Mouse (Mus musculus) neural tube, embryonic 13.5 days (tissue): ENCODE data around the gene Grin3a. TPM values are rescaled to one million over a fixed set of nuclear protein-coding genes. Genes with fewer than 3 reads are reported as not detected.
"Not testable (repeated sequence)": the region's sequence is repeated elsewhere in the genome, so short reads cannot be mapped to it uniquely, and the experiment has no call there.

ENCODE experiments used
- ATAC-seq: fragments of 200-750 bp; cut with Nextera tagmentation; 2 replicates; pipeline ENCODE4 v1.8.0; 2017; ENCODE audit warnings: low read depth, mild to moderate bottlenecking, moderate TSS enrichment, moderate library complexity
- H3K27ac ChIP-seq: fragments of 300-500 bp; sonication (generic); replicated peaks from 2 replicates; pipeline ENCODE4 v1.5.1; 2015; ENCODE audit warnings: moderate library complexity, mild to moderate bottlenecking, inconsistent platforms
- H3K27me3 ChIP-seq: fragments of 300-500 bp; sonication (generic); 2 replicates; pipeline ENCODE4 v1.6.1; 2015; ENCODE audit warnings: mild to moderate bottlenecking, inconsistent platforms
- H3K36me3 ChIP-seq: fragments of 300-500 bp; sonication (generic); 2 replicates; pipeline ENCODE4 v1.6.1; 2015; ENCODE audit warnings: mild to moderate bottlenecking, inconsistent platforms
- H3K4me1 ChIP-seq: fragments of 300-500 bp; sonication (generic); replicated peaks from 2 replicates; pipeline ENCODE4 v1.6.1; 2015; ENCODE audit warnings: inconsistent platforms
- H3K4me2 ChIP-seq: fragments of 300-500 bp; sonication (generic); 2 replicates; pipeline ENCODE4 v1.6.1; 2015; ENCODE audit warnings: inconsistent platforms, mild to moderate bottlenecking, moderate library complexity
- H3K4me3 ChIP-seq: fragments of 300-500 bp; sonication (generic); 2 replicates; pipeline ENCODE4 v1.5.1; 2015; ENCODE audit warnings: mild to moderate bottlenecking, inconsistent platforms
- H3K9ac ChIP-seq: fragments of 300-500 bp; sonication (generic); 2 replicates; pipeline ENCODE4 v1.6.1; 2015; ENCODE audit warnings: moderate library complexity, mild to moderate bottlenecking, inconsistent platforms
- H3K9me3 ChIP-seq: fragments of 300-500 bp; sonication (generic); 2 replicates; pipeline ENCODE4 v1.6.1; 2016; ENCODE audit warnings: inconsistent platforms
- WGBS: fragments of 180-500 bp; shearing (Covaris S2); methylation state at CpG from one replicate; pipeline ENCODE4 v1.1.7; 2015; 5-methylcytosine and 5-hydroxymethylcytosine counted together
- polyA plus RNA-seq: library from polyadenylated mRNA; unstranded; fragments of >200 nt; fragmentation: Nextera tagmentation; extraction: Ambion mirVana; gene quantifications from 2 replicates; pipeline ENCODE4 v1.2.1, GENCODE M21; 2015

Grin3a gene
- polyA plus RNA-seq, 1 experiment from 2014 or later, result 11.4 TPM

GRCm38 (mm10) chr4:49622272-49622671 is 223.3 kb downstream of the Grin3a start:
- Histone ChIP-seq H3K4me3 (no peak overlapping the region), H3K4me2 (no peak overlapping the region), H3K4me1 (no peaks in the 10 kb centered on the region), H3K9me3 (no peaks in the 10 kb centered on the region), H3K27me3 (no peaks in the 10 kb centered on the region), H3K9ac (no peak overlapping the region), H3K36me3 (no peaks in the 10 kb centered on the region), H3K27ac (no peak overlapping the region)
- 83% methylated on average over 2 of the region's 2 CpGs for WGBS
- no peak for ATAC-seq

- H3K4me1 ChIP-seq, H3K36me3 ChIP-seq, H3K9ac ChIP-seq, H3K27me3 ChIP-seq, H3K27ac ChIP-seq, H3K4me2 ChIP-seq, H3K9me3 ChIP-seq, H3K4me3 ChIP-seq, ATAC-seq: not testable (repeated sequence)
- 92% methylated on average over 7 of the region's 7 CpGs for WGBS
These were observed 225.7 kb downstream of the Grin3a start for GRCm38 (mm10) chr4:49619861-49620260.

- Histone ChIP-seq H3K27ac (no peak overlapping the region), H3K4me1 (no peaks in the 10 kb centered on the region), H3K27me3 (no peaks in the 10 kb centered on the region), H3K9ac (no peak overlapping the region), H3K4me3 (no peak overlapping the region), H3K36me3 (no peaks in the 10 kb centered on the region), H3K4me2 (no peak overlapping the region), H3K9me3 (no peaks in the 10 kb centered on the region)
- ATAC-seq, result no peak
- 93% methylated on average over 10 of the region's 10 CpGs for WGBS
These were observed 228.6 kb downstream of the Grin3a start for GRCm38 (mm10) chr4:49616924-49617323.

Other genes with a start within 250 kb of the Grin3a start
- 59.6 and 67.2 TPM in 2 replicates for gene Tmem246, start 247.9 kb downstream of the Grin3a start, polyA plus RNA-seq
- gene Rnf20, start 213.7 kb downstream of the Grin3a start, polyA plus RNA-seq, result 49.1 and 52.9 TPM in 2 replicates
- 0.18 and 0.25 TPM in 2 replicates for gene Ppp3r2, start 163.7 kb downstream of the Grin3a start, polyA plus RNA-seq